Mouse (Mus musculus): Measurements from ENCODE around the gene Ret. TPM values are rescaled to one million over a fixed set of nuclear protein-coding genes. Genes with fewer than 3 reads are reported as not detected.
A peak's percentile ranks its signal among the peaks of the same experiment; 100 is the strongest.

The Ret gene
- total RNA-seq (2021), result 1 to 10 TPM; 7.1 to 8.5 TPM

GRCm38 (mm10) chr6:118197440-118197975, at the start of gene Ret:
Gene Ret, minus strand, starts transcription at chr6:118197718.
- no peak for DNase-seq (ENCODE audit: extremely low spot score in 1 of 2, low spot score in 2 of 2)
- intact Hi-C loops (cut with DNase I), result no loop called here

- intact Hi-C loops (cut with DNase I), result no loop called here
- DNase-seq (ENCODE audit: extremely low spot score in 1 of 2, low spot score in 2 of 2), result no peak
Observed at GRCm38 (mm10) chr6:118247161-118247560, 49.6 kb upstream of the Ret start.

- intact Hi-C loops (cut with DNase I), result no loop called here
- no peak for DNase-seq (ENCODE audit: extremely low spot score in 1 of 2, low spot score in 2 of 2)
Observed at GRCm38 (mm10) chr6:118244106-118244505, 46.6 kb upstream of the Ret start.

- no peak for DNase-seq (ENCODE audit: extremely low spot score in 1 of 2, low spot score in 2 of 2)
- intact Hi-C loops (cut with DNase I), result no loop called here
Observed at GRCm38 (mm10) chr6:118242941-118243340, 45.4 kb upstream of the Ret start.

- intact Hi-C loops (cut with DNase I), result no loop called here
- DNase-seq (ENCODE audit: extremely low spot score in 1 of 2, low spot score in 2 of 2), result peak in 1 of 2 experiments; percentile 33
Observed at GRCm38 (mm10) chr6:118226072-118226471, 28.6 kb upstream of the Ret start.

GRCm38 (mm10) chr6:118222471-118222870, 25.0 kb upstream of the Ret start:
- intact Hi-C loops (cut with DNase I), result no loop called here
- DNase-seq (ENCODE audit: extremely low spot score in 1 of 2, low spot score in 2 of 2), result no peak

GRCm38 (mm10) chr6:118215676-118216075, 18.2 kb upstream of the Ret start:
- intact Hi-C loops (cut with DNase I), result no loop called here
- DNase-seq (ENCODE audit: extremely low spot score in 1 of 2, low spot score in 2 of 2), result no peak

DNA sequence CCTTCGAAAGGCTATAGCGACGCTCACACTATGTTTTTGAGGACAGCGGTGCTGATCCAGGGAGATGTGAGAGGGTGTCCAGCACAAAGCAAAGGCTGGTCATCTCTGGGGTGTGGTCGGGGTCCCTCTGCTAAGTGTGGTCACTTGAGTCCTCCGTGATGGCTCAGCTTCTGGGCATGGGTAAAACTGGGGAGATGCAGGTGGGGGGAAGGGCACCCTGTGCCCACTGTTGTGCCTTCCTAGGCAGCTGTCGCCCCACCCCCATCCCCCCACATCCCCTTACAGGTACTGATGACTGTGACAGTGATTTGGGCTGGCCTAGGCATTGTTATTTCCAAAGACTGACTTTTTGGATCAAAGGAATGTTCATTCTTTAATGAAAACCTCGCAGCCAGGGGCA, 10.8 kb upstream of the Ret start:
- intact Hi-C loops (cut with DNase I), result no loop called here
- DNase-seq (ENCODE audit: extremely low spot score in 1 of 2, low spot score in 2 of 2), result no peak

DNA sequence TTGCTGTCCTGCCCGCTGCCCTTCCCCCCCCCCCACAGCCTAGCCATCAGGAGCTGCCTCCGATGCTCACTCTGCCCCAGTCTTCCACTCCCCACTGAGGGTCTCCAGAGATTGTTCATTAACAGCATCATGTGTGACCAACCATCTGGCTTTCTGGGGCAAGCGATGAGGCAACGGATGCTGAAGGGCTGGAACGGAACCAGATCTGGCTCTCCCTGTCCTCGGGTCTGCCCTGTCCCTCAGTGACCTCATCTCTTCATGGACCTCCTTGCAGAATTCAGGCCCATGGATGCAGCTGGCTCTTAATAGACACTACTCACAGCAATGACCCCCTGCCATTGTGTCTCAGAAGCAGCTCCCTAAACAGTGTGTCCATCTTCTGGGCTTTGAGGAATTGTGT, 8.9 kb upstream of the Ret start:
- intact Hi-C loops (cut with DNase I), result no loop called here
- DNase-seq (ENCODE audit: extremely low spot score in 1 of 2, low spot score in 2 of 2), result no peak

- intact Hi-C loops (cut with DNase I), result no loop called here
- peak in 1 of 2 experiments; percentile 42 for DNase-seq (ENCODE audit: extremely low spot score in 1 of 2, low spot score in 2 of 2)
Observed at GRCm38 (mm10) chr6:118205176-118205890, 7.8 kb upstream of the Ret start.

- DNase-seq (ENCODE audit: extremely low spot score in 1 of 2, low spot score in 2 of 2), result no peak
Observed at GRCm38 (mm10) chr6:118204112-118204511, 6.6 kb upstream of the Ret start.

DNA sequence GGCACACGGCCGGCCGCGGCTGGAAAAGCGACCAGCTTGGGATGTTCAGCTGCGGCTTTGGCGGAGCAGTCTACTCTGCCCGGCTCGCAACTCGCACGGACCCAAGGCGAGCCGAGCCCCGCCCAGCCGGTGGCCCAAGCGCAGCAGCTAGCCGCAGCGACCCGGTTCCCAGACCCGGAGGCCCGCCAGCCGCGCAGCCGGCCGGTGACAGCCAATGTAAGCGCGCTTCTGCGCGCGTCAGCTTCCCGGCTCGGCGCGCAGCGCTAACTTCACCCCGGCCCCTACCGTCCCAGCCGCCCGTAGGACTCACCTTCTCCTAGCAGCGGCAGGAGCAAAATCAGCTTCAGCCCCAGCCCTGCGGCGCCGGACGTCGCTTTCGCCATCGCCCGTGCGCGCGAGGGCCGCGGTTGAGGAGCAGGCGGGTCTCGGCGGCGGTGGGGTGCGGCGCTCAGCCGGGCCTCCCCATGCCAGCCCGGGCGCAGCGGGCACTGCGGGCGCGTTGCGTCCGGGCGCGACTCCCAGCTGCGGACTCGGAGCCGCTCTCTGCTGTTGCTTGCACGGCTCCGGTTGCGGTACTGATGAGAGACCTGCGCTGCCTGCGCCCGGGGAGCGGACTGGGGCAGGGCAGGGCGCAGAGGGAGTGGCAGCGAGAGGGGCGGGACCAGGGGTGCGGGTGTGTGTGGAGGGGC, 623 bp downstream of the Ret start:
- peak in 1 of 2 experiments; percentile 62 for DNase-seq (ENCODE audit: extremely low spot score in 1 of 2, low spot score in 2 of 2)
- intact Hi-C loops (cut with DNase I), result no loop called here

More at GRCm38 (mm10) chr6:118204112-118204511, 6.6 kb upstream of the Ret start:
- intact Hi-C loops (cut with DNase I), result no loop called here

DNA sequence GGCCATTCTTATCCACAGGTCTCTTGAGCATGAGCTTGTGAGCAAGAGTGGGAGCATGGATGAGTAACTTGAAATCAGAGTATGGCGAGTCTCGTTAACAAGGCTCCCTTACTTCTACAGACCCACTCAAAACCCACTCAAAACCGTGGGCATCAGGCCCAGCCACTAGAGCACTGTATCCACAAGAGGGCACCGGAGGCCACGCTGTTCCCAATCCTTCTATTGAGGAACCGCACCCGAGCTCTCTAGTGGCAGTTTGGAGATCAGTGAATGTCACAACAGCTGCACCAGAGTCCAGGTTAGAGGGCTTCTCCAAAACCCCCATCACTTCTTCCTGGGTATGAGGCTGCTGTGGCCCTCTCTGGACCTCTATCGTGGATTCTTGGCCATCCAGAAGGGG, 2.4 kb downstream of the Ret start:
- intact Hi-C loops (cut with DNase I), result no loop called here
- peak; percentile 48 to 69 for DNase-seq (ENCODE audit: extremely low spot score in 1 of 2, low spot score in 2 of 2)

DNA sequence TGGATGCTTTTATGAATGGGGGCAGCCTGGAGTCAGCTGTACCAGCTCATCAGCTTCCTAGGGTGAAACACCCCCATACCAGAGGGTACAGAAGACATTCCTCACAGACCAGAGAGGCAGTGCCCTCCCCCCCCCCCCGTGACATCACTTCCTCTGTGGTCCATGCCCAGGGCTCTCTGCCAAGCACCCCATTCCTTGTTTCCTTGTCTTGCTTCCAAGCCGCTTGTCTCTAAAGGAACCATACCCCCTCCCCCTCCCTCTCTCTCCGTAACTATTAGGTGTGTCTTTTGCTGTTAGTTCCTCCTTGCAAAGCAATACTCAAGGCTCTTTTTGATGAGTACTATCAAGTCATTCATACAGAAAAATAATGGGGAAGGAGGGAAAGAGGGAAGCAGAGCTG, 4.6 kb downstream of the Ret start:
- intact Hi-C loops (cut with DNase I), result no loop called here
- no peak for DNase-seq (ENCODE audit: extremely low spot score in 1 of 2, low spot score in 2 of 2)

- DNase-seq (ENCODE audit: extremely low spot score in 1 of 2, low spot score in 2 of 2), result no peak
- intact Hi-C loops (cut with DNase I), result no loop called here
Observed at GRCm38 (mm10) chr6:118192199-118192598, 5.3 kb downstream of the Ret start.

GRCm38 (mm10) chr6:118189764-118190163, 7.8 kb downstream of the Ret start:
- intact Hi-C loops (cut with DNase I), result no loop called here
- DNase-seq (ENCODE audit: extremely low spot score in 1 of 2, low spot score in 2 of 2), result no peak

GRCm38 (mm10) chr6:118188599-118188998, 8.9 kb downstream of the Ret start:
- DNase-seq (ENCODE audit: extremely low spot score in 1 of 2, low spot score in 2 of 2), result no peak
- intact Hi-C loops (cut with DNase I), result no loop called here

- DNase-seq (ENCODE audit: extremely low spot score in 1 of 2, low spot score in 2 of 2), result no peak
- intact Hi-C loops (cut with DNase I), result no loop called here
Observed at GRCm38 (mm10) chr6:118187285-118187641, 10.3 kb downstream of the Ret start.

DNA sequence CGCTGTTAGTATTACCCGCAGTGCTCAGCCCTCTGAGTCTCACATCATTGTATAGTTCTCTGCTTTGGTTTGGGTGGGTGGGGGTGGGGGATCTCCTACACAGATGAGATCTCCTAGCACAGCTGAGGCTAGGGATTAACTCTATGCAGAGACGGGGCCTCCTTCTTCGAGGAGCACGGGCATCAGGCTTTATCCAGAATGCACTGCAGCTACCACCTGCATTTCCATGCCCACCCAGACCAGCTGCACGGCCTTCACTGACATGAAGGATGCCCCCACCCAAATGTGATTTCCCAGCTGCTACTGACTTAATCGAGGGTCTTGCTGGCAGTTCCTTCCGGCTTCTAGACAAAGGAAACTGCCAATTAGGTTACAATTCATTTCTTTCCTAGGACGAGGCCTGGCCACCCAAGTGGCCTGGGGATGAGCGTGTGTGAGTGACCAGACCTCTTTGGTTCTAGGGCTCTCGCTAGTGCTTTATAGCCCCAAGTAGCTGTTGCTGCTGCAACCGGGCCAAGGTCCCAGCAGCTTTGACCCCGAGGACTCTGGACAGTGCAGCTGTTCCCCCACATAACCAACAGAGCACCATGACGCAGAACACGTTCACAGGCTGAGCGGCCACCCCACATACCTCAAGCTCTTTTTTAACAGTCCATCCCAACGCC, 10.8 kb downstream of the Ret start:
- intact Hi-C loops (cut with DNase I), result no loop called here
- no peak for DNase-seq (ENCODE audit: extremely low spot score in 1 of 2, low spot score in 2 of 2)

DNA sequence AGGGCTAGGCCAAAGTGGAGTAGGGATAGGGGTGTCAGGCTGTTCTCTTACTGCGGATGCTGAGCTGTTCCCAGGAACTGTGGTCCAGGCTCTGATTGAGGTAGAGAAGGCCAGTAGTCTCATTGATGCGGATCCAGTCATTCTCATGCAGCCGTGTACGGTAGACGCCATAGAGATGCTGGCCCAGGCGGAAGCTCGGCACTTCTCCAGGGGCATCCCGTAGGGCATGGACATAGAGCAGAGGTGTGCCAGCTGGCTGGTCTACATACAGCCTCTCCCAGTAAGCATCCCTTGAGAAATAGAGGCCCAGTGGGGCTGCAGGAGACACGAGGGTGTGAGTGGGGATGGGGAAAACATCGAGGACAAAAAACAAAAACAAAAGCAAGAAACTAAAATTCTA, 13.4 kb downstream of the Ret start:
- DNase-seq (ENCODE audit: extremely low spot score in 1 of 2, low spot score in 2 of 2), result no peak
- intact Hi-C loops (cut with DNase I), result no loop called here
